Mouse (Mus musculus) activated CD4-positive, CD25-positive, alpha-beta regulatory T cell, adult 4 months (primary cell): ENCODE data around the gene Cd300c2. TPM values are rescaled to one million over a fixed set of nuclear protein-coding genes. Genes with fewer than 3 reads are reported as not detected.
"Not testable (repeated sequence)": the region's sequence is repeated elsewhere in the genome, so short reads cannot be mapped to it uniquely, and the experiment has no call there.

Experiments
- ATAC-seq: one replicate; pipeline ENCODE4 v1.8.0; 2017
- polyA plus RNA-seq, 2 experiments: library from polyadenylated mRNA; unstranded; fragments of 100-300 nt; shearing (Covaris generic); gene quantifications; one replicate each; pipeline ENCODE4 v1.2.1; 2017

Cd300c2 gene
- polyA plus RNA-seq = not detected

DNA sequence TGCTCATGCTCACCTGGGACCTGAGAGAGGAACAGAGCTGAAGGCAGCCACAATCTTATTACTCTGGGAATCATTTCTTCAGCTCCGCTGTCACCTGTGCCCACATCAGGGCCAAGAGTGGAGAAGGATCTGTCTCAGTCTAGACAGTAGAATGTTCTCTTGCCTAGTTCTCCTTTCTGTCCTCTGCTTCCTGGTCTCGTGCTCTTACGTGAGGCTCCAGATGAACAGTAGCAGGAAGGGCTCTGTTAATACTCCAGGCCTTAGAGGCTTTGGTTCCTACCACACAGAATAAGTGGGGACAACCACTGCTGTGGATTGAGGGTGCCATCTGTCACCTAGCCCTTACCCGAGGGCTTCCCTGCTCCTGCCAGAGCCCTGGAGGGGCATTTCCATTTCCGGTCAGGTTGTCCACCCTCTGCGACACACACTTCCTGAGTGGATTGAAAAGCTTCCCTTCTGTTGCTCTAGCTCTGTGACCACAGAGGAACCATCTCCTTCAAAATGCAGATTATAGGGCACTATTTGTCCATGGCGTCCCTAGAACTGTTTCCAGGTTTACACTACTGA is at the start of gene Cd300c2:
Gene Cd300c2, minus strand, starts transcription at position 407 of the 567 bp plus-strand sequence.
- ATAC-seq = no peak

GRCm38 (mm10) chr11:115049282-115049895 is 47.7 kb upstream of the Cd300c2 start:
- ATAC-seq = no peak

GRCm38 (mm10) chr11:115048259-115048658 is 46.6 kb upstream of the Cd300c2 start, which contains the start of gene Cd300ld3:
TSS of gene Cd300ld3 (minus strand) at chr11:115048409.
- no peak for ATAC-seq

DNA sequence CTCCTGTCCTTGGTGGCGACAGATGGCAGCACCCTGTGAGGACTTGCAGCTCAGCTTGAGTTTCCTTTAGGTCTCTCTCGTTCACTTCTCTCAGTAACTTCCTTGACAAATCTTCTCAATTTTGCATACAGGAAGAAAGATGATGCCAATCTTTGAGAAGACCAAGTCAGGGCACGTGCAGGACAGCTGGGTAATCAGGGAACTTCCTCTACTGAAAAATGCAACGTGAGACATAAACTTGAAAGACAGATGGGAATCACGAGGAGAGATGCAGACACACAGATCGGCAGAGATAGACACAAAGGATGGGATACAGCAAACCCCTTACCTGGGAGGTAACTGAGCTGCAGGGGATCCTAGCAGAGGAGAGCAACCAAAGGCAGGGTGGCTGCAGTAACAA is 36.0 kb upstream of the Cd300c2 start, which contains the start of gene Cd300ld5:
Gene Cd300ld5, minus strand, starts transcription at position 101 of the 400 bp plus-strand sequence.
- ATAC-seq = not testable (repeated sequence)

DNA sequence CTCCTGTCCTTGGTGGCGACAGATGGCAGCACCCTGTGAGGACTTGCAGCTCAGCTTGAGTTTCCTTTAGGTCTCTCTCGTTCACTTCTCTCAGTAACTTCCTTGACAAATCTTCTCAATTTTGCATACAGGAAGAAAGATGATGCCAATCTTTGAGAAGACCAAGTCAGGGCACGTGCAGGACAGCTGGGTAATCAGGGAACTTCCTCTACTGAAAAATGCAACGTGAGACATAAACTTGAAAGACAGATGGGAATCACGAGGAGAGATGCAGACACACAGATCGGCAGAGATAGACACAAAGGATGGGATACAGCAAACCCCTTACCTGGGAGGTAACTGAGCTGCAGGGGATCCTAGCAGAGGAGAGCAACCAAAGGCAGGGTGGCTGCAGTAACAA is 25.2 kb upstream of the Cd300c2 start, which contains the start of gene Cd300ld4:
Gene Cd300ld4, minus strand, starts transcription at position 101 of the 400 bp plus-strand sequence.
- ATAC-seq = not testable (repeated sequence)

- not testable (repeated sequence) for ATAC-seq
These were observed 14.4 kb upstream of the Cd300c2 start, which contains the start of gene Cd300ld2 for GRCm38 (mm10) chr11:115016093-115016492. TSS of gene Cd300ld2 (minus strand) at chr11:115016193.

DNA sequence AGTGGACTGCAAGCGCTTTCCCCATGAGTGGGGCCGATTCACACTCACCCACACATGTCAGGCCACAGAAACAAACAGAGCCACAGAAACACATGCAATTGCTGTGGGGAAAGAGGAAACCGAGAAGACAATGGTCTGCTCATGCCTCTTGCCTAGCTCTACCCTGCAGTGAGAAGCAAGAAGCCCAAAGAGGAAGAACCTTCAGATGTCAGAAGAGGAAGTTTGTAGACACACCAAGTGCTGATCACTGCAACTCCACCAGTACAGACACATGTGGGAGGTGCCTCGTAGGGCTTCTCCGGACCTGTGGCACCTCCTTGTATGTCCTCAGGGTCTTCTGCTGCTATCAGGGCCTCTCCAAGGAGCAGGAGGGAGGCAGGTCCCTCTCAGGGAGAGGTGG is 2.4 kb upstream of the Cd300c2 start:
- ATAC-seq = no peak

- ATAC-seq = no peak
These were observed 11.9 kb downstream of the Cd300c2 start, which contains the start of gene Cd300ld for GRCm38 (mm10) chr11:114989793-114990192. TSS of gene Cd300ld (minus strand) at chr11:114989922.

GRCm38 (mm10) chr11:114981866-114982265 is 19.8 kb downstream of the Cd300c2 start:
- ATAC-seq = no peak

GRCm38 (mm10) chr11:114972726-114973125 is 29.0 kb downstream of the Cd300c2 start:
- no peak for ATAC-seq

DNA sequence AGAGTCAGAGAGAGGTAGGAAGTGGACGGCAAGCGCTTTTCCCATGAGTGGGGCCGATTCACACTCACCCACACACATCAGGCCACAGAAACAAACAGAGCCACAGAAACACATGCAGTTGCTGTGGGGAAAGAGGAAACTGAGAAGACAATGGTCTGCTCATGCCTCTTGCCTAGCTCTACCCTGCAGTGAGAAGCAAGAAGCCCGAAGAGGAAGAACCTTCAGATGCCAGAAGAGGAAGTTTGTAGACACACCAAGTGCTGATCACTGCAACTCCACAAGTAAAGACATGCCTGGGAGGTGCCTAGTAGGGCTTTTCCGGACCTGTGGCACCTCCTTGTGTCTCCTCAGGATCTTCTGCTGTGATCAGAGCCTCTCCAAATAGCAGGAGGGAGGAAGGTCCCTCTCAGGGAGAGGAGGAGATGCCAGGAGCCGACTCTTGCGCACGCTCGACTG is 32.9 kb downstream of the Cd300c2 start, which contains the start of gene Cd300c:
Gene Cd300c, minus strand, starts transcription at position 406 of the 456 bp plus-strand sequence.
- no peak for ATAC-seq

- ATAC-seq = no peak
These were observed 36.4 kb downstream of the Cd300c2 start for GRCm38 (mm10) chr11:114965182-114965828.

DNA sequence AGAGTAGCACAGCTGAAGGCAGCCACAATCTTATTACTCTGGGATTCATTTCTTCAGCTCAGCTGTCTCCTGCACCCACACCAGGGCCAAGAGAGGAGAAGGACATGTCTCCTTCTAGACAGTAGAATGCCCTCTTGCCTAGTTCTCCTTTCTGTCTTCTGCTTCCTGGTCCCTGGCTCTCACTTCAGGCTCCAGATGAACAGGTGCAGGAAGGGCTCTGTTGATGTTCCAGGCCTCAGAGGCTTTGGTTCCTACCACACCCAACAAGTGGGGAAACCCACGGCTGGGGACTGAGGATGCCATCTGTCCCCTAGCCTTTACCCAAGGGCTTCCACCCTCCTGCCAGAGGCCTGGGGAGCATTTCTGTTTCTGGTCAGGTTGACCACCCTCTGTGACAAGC is 41.3 kb downstream of the Cd300c2 start:
- no peak for ATAC-seq

Other genes with a start within 250 kb of the Cd300c2 start
- under 1 TPM in 1 of 2 experiments, not detected in 1; 0.22 TPM for gene Kif19a, start 236.5 kb downstream of the Cd300c2 start, polyA plus RNA-seq
- not detected for gene Btbd17, start 205.9 kb downstream of the Cd300c2 start, polyA plus RNA-seq
- not detected for gene Gpr142, start 203.0 kb downstream of the Cd300c2 start, polyA plus RNA-seq
- under 1 TPM in 1 of 2 experiments, not detected in 1; 0.15 TPM for gene Gprc5c, start 150.7 kb downstream of the Cd300c2 start, polyA plus RNA-seq
- under 1 TPM in 1 of 2 experiments, not detected in 1; 0.12 TPM for gene Cd300a, start 111.8 kb downstream of the Cd300c2 start, polyA plus RNA-seq
- under 1 TPM in 1 of 2 experiments, not detected in 1; 0.32 TPM for gene Cd300lb, start 67.5 kb downstream of the Cd300c2 start, polyA plus RNA-seq
- gene Cd300c, start 32.7 kb downstream of the Cd300c2 start, polyA plus RNA-seq = not detected
- gene Cd300ld, start 12.0 kb downstream of the Cd300c2 start, polyA plus RNA-seq = under 1 TPM; 0.44 to 0.69 TPM
- not detected for gene Cd300ld2, start 14.3 kb upstream of the Cd300c2 start, polyA plus RNA-seq
- not detected for gene Cd300ld4, start 25.1 kb upstream of the Cd300c2 start, polyA plus RNA-seq
- gene Cd300ld5, start 35.9 kb upstream of the Cd300c2 start, polyA plus RNA-seq = not detected
- gene Cd300ld3, start 46.5 kb upstream of the Cd300c2 start, polyA plus RNA-seq = not detected
- not detected for gene Cd300e, start 60.3 kb upstream of the Cd300c2 start, polyA plus RNA-seq
- gene Rab37, start 89.6 kb upstream of the Cd300c2 start, polyA plus RNA-seq = 100 to 1,000 TPM; 149 to 158 TPM
- gene Cd300lf, start 132.1 kb upstream of the Cd300c2 start, polyA plus RNA-seq = 1 to 10 TPM in 1 of 2 experiments, under 1 TPM in 1; 0.37 to 1.5 TPM
- 100 to 1,000 TPM; 166 to 228 TPM for gene Slc9a3r1, start 161.5 kb upstream of the Cd300c2 start, polyA plus RNA-seq
- gene Tmem104, start 185.6 kb upstream of the Cd300c2 start, polyA plus RNA-seq = 10 to 100 TPM in 1 of 2 experiments, 1 to 10 TPM in 1; 9.3 to 11.9 TPM
- 10 to 100 TPM; 14.0 to 14.6 TPM for gene Nat9, start 186.0 kb upstream of the Cd300c2 start, polyA plus RNA-seq